Mouse (Mus musculus): Measurements from ENCODE around the gene Nthl1. TPM values are rescaled to one million over a fixed set of nuclear protein-coding genes. Genes with fewer than 3 reads are reported as not detected.

The Nthl1 gene
- 13.4 and 14.9 TPM in 2 replicates for polyA plus RNA-seq (2015; fragmentation: Nextera tagmentation; extraction: Ambion mirVana)

- H3K4me2 ChIP-seq (ENCODE audit: low read length): peak within 1 kb of the TSS; percentile 77
- peaks cover 14% of the 10 kb centered on the region for H3K36me3 ChIP-seq (ENCODE audit: insufficient read depth, low read length)
- no peaks in the 10 kb centered on the region for H3K9me3 ChIP-seq (replicated peaks; ENCODE audit: low read length)
- H3K4me3 ChIP-seq (replicated peaks; ENCODE audit: low read depth, low read length): peak within 1 kb of the TSS; percentile 72
- H3K27ac ChIP-seq: peak within 1 kb of the TSS; percentile 94
- peaks cover 12% of the 10 kb centered on the region for H3K4me1 ChIP-seq (replicated peaks; ENCODE audit: insufficient read depth, low read length)
- under 1% methylated on average over 51 of the region's 51 CpGs for WGBS
- TF ChIP-seq CTCF (IDR thresholded peaks at IDR 0.05; ENCODE audit: low read depth): no peak
- DNase-seq (ENCODE audit: low spot score): peak; percentile 93
- H3K9ac ChIP-seq (ENCODE audit: low read depth, low read length): peak within 1 kb of the TSS; percentile 70
- H3K27me3 ChIP-seq (ENCODE audit: insufficient read depth, low read length): no peaks in the 10 kb centered on the region
- ATAC-seq (replicated peaks; ENCODE audit: low FRiP score, low read depth): peak; percentile 78
Observed at GRCm38 (mm10) chr17:24632167-24632812, at the start of gene Nthl1, which contains the start of gene Tsc2. Gene Nthl1 (plus strand): TSS chr17:24632680. Gene Tsc2 (minus strand): TSS chr17:24632630.

- ATAC-seq (replicated peaks; ENCODE audit: low FRiP score, low read depth) (no peak), DNase-seq (ENCODE audit: low spot score) (peak; percentile 40)
- peaks cover 55% of the 10 kb centered on the region for H3K36me3 ChIP-seq (ENCODE audit: insufficient read depth, low read length)
- H3K9ac ChIP-seq (ENCODE audit: low read depth, low read length): no peak overlapping the region
- H3K4me1 ChIP-seq (replicated peaks; ENCODE audit: insufficient read depth, low read length): no peaks in the 10 kb centered on the region
- no peaks in the 10 kb centered on the region for H3K9me3 ChIP-seq (replicated peaks; ENCODE audit: low read length)
- H3K27ac ChIP-seq: no peak overlapping the region
- no peak for TF ChIP-seq CTCF (IDR thresholded peaks at IDR 0.05; ENCODE audit: low read depth)
- H3K4me3 ChIP-seq (replicated peaks; ENCODE audit: low read depth, low read length): no peak overlapping the region
- 60% methylated on average over 5 of the region's 5 CpGs for WGBS
- no peak overlapping the region for H3K4me2 ChIP-seq (ENCODE audit: low read length)
- H3K27me3 ChIP-seq (ENCODE audit: insufficient read depth, low read length): no peaks in the 10 kb centered on the region
Observed at GRCm38 (mm10) chr17:24583599-24584460, 48.6 kb upstream of the Nthl1 start.

GRCm38 (mm10) chr17:24584520-24584919, 48.0 kb upstream of the Nthl1 start:
- Histone ChIP-seq H3K36me3 (ENCODE audit: insufficient read depth, low read length) (peaks cover 57% of the 10 kb centered on the region), H3K27me3 (ENCODE audit: insufficient read depth, low read length) (no peaks in the 10 kb centered on the region), H3K4me2 (ENCODE audit: low read length) (no peak overlapping the region), H3K9me3 (replicated peaks; ENCODE audit: low read length) (no peaks in the 10 kb centered on the region), H3K4me3 (replicated peaks; ENCODE audit: low read depth, low read length) (no peak overlapping the region), H3K4me1 (replicated peaks; ENCODE audit: insufficient read depth, low read length) (no peaks in the 10 kb centered on the region), H3K27ac (no peak overlapping the region), H3K9ac (ENCODE audit: low read depth, low read length) (no peak overlapping the region)
- DNase-seq (ENCODE audit: low spot score) (no peak), ATAC-seq (replicated peaks; ENCODE audit: low FRiP score, low read depth) (no peak)
- no peak for TF ChIP-seq CTCF (IDR thresholded peaks at IDR 0.05; ENCODE audit: low read depth)
- 67% methylated on average over 3 of the region's 3 CpGs for WGBS

DNA sequence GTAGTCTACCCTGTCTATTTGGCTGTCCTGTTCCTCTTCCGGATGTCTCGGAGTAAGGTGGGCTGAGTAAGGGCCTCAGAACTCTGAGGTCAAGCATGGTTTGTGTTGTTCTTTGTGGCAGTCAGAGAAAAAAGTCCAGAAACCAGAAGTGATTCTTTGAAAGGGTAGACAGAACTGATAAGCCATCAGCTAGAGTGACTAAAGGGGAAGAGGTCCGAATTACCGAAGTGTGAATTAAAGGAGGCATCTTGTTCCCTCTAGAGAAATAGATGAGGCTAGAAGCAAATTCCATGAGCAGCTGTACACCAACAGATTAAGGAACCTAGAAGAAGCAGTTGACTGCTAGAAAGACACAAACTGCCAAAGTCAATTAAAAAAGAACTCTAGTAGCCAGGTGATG, 45.9 kb upstream of the Nthl1 start:
- Histone ChIP-seq H3K27ac (no peak overlapping the region), H3K4me3 (replicated peaks; ENCODE audit: low read depth, low read length) (no peak overlapping the region), H3K4me2 (ENCODE audit: low read length) (no peak overlapping the region), H3K9ac (ENCODE audit: low read depth, low read length) (no peak overlapping the region), H3K36me3 (ENCODE audit: insufficient read depth, low read length) (peaks cover 59% of the 10 kb centered on the region), H3K9me3 (replicated peaks; ENCODE audit: low read length) (no peaks in the 10 kb centered on the region), H3K4me1 (replicated peaks; ENCODE audit: insufficient read depth, low read length) (no peaks in the 10 kb centered on the region), H3K27me3 (ENCODE audit: insufficient read depth, low read length) (no peaks in the 10 kb centered on the region)
- TF ChIP-seq CTCF (IDR thresholded peaks at IDR 0.05; ENCODE audit: low read depth): no peak
- DNase-seq (ENCODE audit: low spot score) (no peak), ATAC-seq (replicated peaks; ENCODE audit: low FRiP score, low read depth) (no peak)
- 93% methylated on average over 4 of the region's 4 CpGs for WGBS

DNA sequence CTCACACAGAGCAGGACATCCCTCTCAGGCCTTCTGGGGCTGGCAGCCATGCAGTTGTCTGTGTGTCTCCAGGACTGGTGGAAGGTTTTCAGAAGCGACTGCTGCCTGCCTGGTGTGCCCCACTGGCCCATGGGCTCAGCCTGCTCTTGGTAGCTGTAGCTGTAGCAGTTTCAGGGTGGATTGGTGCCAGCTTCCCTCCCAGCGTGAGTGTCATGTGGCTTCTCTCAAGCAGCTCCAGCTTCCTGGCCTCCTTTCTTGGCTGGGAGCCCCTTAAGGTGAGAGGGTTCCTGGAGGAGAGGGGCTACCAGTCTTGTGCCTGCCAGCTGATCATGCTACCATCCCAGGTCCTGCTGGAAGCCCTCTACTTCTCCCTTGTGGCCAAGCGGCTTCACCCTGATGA, 41.5 kb upstream of the Nthl1 start:
- no peak overlapping the region for H3K9ac ChIP-seq (ENCODE audit: low read depth, low read length)
- WGBS: 86% methylated on average over 3 of the region's 3 CpGs
- no peak for TF ChIP-seq CTCF (IDR thresholded peaks at IDR 0.05; ENCODE audit: low read depth)
- H3K27ac ChIP-seq: no peak overlapping the region
- ATAC-seq (replicated peaks; ENCODE audit: low FRiP score, low read depth): no peak
- H3K4me1 ChIP-seq (replicated peaks; ENCODE audit: insufficient read depth, low read length): no peaks in the 10 kb centered on the region
- no peak for DNase-seq (ENCODE audit: low spot score)
- H3K9me3 ChIP-seq (replicated peaks; ENCODE audit: low read length): no peaks in the 10 kb centered on the region
- H3K27me3 ChIP-seq (ENCODE audit: insufficient read depth, low read length): no peaks in the 10 kb centered on the region
- no peak overlapping the region for H3K4me2 ChIP-seq (ENCODE audit: low read length)
- no peak overlapping the region for H3K4me3 ChIP-seq (replicated peaks; ENCODE audit: low read depth, low read length)
- H3K36me3 ChIP-seq (ENCODE audit: insufficient read depth, low read length): peaks cover 63% of the 10 kb centered on the region

- DNase-seq (ENCODE audit: low spot score) (no peak), ATAC-seq (replicated peaks; ENCODE audit: low FRiP score, low read depth) (no peak)
- 92% methylated on average over 5 of the region's 5 CpGs for WGBS
- Histone ChIP-seq H3K4me3 (replicated peaks; ENCODE audit: low read depth, low read length) (no peak overlapping the region), H3K27ac (no peak overlapping the region), H3K27me3 (ENCODE audit: insufficient read depth, low read length) (no peaks in the 10 kb centered on the region), H3K9me3 (replicated peaks; ENCODE audit: low read length) (no peaks in the 10 kb centered on the region), H3K4me1 (replicated peaks; ENCODE audit: insufficient read depth, low read length) (no peaks in the 10 kb centered on the region), H3K36me3 (ENCODE audit: insufficient read depth, low read length) (peaks cover 63% of the 10 kb centered on the region), H3K4me2 (ENCODE audit: low read length) (no peak overlapping the region), H3K9ac (ENCODE audit: low read depth, low read length) (no peak overlapping the region)
- no peak for TF ChIP-seq CTCF (IDR thresholded peaks at IDR 0.05; ENCODE audit: low read depth)
Observed at GRCm38 (mm10) chr17:24591695-24592094, 40.8 kb upstream of the Nthl1 start.

Data from kidney, postnatal 0 days (tissue).